Mouse (Mus musculus) ES-Bruce4 (cell line): ENCODE measurements around the gene Prkar2a.

Source experiments
- CTCF ChIP-seq: IDR thresholded peaks from one replicate; pipeline ENCODE4 v1.8.1; 2011; ENCODE audit warnings: low read depth, low read length
- POLR2A ChIP-seq: IDR thresholded peaks from one replicate; pipeline ENCODE4 v1.8.1; 2011; ENCODE audit warnings: low read length; ENCODE audit not compliant: insufficient read depth

DNA sequence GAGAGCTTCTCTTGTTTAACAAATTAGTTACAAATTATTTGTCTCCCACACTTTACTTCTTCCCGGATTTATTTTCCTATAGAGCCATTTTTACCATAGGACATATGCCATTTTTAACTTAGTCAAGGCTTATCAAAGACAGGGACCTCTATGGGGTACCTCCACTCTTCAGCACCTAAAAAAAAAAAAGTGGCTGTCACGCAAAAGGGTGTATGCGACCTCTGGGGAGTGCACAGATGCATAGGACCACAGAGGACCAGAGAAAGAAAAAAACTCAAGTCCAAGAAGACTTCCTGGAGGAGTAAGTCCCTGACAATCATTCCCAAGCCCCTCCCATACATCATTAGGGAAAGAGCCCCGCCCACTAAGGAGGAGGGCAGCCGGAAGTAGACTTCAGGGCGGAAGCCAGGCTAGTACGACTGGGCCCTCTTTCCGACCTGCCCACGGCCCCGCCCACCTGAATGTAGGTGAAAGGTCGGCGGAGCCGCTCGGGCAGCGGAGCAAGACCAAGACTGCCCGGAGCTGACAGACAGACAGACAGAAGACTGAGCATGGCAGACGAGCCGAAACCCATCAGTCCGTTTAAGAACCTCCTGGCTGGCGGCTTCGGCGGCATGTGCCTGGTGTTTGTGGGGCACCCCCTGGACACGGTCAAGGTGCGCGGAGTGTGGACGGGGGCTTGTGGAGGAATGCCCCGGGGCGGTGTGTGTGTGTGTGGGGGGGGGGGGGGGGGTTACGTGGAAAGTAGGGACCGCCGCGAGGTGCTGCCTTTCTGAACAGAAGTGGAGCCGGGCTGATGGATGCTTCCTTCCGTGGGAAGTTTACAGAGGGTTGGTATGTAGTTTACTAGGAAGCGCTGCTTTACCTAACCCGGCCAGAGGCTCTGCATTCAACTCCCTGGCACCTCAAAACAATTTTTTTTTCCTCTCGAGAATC, 27.2 kb upstream of the Prkar2a start, which contains the start of gene Slc25a20:
- TF ChIP-seq CTCF (no peak), POLR2A (peak; percentile 16)
